Mouse (Mus musculus) embryonic facial prominence, embryonic 14.5 days (tissue): ENCODE measurements at regions not wholly inside any gene's neighbourhood (a gene's known extent, or its start where the extent isn't known, plus 50 kb on each side); places are given as distances from the start of the nearest gene placed in this dataset.

ENCODE experiments used
- ATAC-seq: fragments of 200-750 bp; cut with Nextera tagmentation; 2 replicates; pipeline ENCODE4 v1.8.0; 2017; ENCODE audit warnings: low read depth, moderate number of reproducible peaks, moderate TSS enrichment
- DNase-seq: peaks from one replicate; pipeline ENCODE4 v3.0.0-alpha.2; 2015; ENCODE audit warnings: low spot score
- H3K27ac ChIP-seq: fragments of 300-500 bp; sonication (generic); replicated peaks from 2 replicates; pipeline ENCODE4 v1.5.1; 2014; ENCODE audit warnings: low read depth, mild to moderate bottlenecking, low read length, moderate library complexity
- H3K27me3 ChIP-seq: fragments of 300-500 bp; sonication (generic); replicated peaks from 2 replicates; pipeline ENCODE4 v1.6.1; 2014; ENCODE audit warnings: low read length; ENCODE audit not compliant: control insufficient read depth, insufficient read depth
- H3K36me3 ChIP-seq: fragments of 300-500 bp; sonication (generic); 2 replicates; pipeline ENCODE4 v1.6.1; 2014; ENCODE audit warnings: low read length, mixed read lengths; ENCODE audit not compliant: control insufficient read depth, insufficient read depth
- H3K4me1 ChIP-seq: fragments of 300-500 bp; sonication (generic); 2 replicates; pipeline ENCODE4 v1.6.1; 2014; ENCODE audit warnings: antibody characterized with exemption, low read length; ENCODE audit not compliant: control insufficient read depth, insufficient read depth
- H3K4me2 ChIP-seq: fragments of 300-500 bp; sonication (generic); 2 replicates; pipeline ENCODE4 v1.6.1; 2014; ENCODE audit warnings: low read depth, mild to moderate bottlenecking, low read length, moderate library complexity, mixed read lengths
- H3K4me3 ChIP-seq: fragments of 300-500 bp; sonication (generic); 2 replicates; pipeline ENCODE4 v1.5.1; 2014; ENCODE audit warnings: low read depth, mild to moderate bottlenecking, low read length
- H3K9ac ChIP-seq: fragments of 300-500 bp; sonication (generic); 2 replicates; pipeline ENCODE4 v1.6.1; 2014; ENCODE audit warnings: low read depth, mild to moderate bottlenecking, low read length, moderate library complexity, mixed read lengths
- H3K9me3 ChIP-seq: fragments of 300-500 bp; sonication (generic); 2 replicates; pipeline ENCODE4 v1.6.1; 2016; ENCODE audit warnings: low read length; ENCODE audit not compliant: control insufficient read depth
- WGBS: fragments of 180-500 bp; shearing (Covaris S2); extraction: QIAGEN DNeasy Blood & Tissue Kit; methylation state at CpG from one replicate; pipeline ENCODE4 v1.1.7; 2014; 5-methylcytosine and 5-hydroxymethylcytosine counted together

DNA sequence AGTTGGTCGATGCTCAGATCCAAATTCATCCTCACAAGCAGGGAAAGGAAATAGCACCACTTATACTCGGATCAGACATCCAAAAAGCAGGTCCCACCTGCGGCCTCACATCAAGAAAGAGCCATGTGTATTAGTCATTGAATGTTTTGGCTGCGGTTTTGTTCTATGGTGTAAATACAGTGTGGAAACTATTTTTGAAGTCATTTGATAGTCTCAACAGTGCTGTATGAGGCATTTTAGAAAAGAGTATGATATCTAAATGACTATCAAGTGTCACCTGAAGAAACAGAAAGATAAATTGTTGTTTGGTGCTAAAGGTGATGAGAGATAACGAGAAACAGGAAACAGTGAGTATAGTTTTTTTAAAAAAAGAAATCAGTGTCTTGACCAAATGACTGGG, 74.7 kb downstream of the Cep44 start:
- Histone ChIP-seq H3K27ac (no peak overlapping the region), H3K27me3 (no peaks in the 10 kb centered on the region), H3K4me1 (no peaks in the 10 kb centered on the region), H3K4me3 (no peak overlapping the region), H3K4me2 (no peak overlapping the region), H3K36me3 (no peaks in the 10 kb centered on the region), H3K9ac (no peak overlapping the region), H3K9me3 (no peaks in the 10 kb centered on the region)
- no peak for ATAC-seq
- 76% methylated on average over 5 of the region's 5 CpGs for WGBS
- no peak for DNase-seq

DNA sequence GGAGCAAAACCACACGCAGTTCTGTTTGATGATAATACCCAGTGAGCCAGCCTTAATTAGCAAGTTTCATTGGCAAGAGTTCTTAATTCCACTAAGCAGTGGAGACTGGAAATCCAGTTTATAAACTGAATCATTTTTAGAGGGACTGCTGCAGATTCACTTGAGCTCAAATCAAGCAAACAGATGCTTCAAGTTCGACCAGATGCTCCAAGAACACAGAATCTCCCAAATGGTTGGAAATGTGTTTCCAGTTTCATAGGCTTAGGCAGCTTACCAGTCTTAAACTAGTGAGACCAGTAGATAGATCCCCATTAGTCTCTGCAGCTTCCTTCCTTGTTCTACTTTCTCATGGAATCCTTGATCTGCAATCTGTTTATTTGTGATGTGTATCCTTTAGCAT, 75.7 kb downstream of the Cep44 start:
- H3K4me1 ChIP-seq: no peaks in the 10 kb centered on the region
- 61% methylated on average over 2 of the region's 2 CpGs for WGBS
- DNase-seq (peak; percentile 5), ATAC-seq (no peak)
- no peaks in the 10 kb centered on the region for H3K36me3 ChIP-seq
- H3K9me3 ChIP-seq: no peaks in the 10 kb centered on the region
- no peaks in the 10 kb centered on the region for H3K27me3 ChIP-seq
- no peak overlapping the region for H3K4me3 ChIP-seq
- H3K9ac ChIP-seq: no peak overlapping the region
- no peak overlapping the region for H3K4me2 ChIP-seq
- no peak overlapping the region for H3K27ac ChIP-seq

DNA sequence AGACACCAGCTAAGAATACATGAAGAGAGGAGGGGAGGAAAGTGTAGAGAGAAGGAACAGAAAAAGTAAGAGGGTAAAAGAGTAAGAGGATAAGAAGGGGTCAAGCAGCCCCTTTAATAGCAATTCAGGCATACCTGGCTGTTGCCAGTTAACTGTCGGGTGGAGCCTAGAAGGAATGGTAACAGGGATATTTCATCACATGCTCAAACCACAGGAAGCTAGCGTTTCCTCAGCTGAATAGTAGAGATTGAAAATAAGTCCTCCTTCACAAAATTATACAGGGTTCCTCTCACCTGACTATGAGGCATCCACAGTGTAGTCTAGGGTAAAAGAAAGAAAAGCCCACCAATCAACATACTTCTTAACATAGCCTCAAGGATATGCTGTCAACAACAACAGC, 76.5 kb downstream of the Cep44 start:
- H3K9ac ChIP-seq: no peak overlapping the region
- no peak overlapping the region for H3K4me3 ChIP-seq
- H3K4me1 ChIP-seq: no peaks in the 10 kb centered on the region
- WGBS: 67% methylated on average over 2 of the region's 2 CpGs
- DNase-seq (no peak), ATAC-seq (no peak)
- H3K27ac ChIP-seq: no peak overlapping the region
- no peaks in the 10 kb centered on the region for H3K27me3 ChIP-seq
- no peak overlapping the region for H3K4me2 ChIP-seq
- H3K9me3 ChIP-seq: no peaks in the 10 kb centered on the region
- no peaks in the 10 kb centered on the region for H3K36me3 ChIP-seq

DNA sequence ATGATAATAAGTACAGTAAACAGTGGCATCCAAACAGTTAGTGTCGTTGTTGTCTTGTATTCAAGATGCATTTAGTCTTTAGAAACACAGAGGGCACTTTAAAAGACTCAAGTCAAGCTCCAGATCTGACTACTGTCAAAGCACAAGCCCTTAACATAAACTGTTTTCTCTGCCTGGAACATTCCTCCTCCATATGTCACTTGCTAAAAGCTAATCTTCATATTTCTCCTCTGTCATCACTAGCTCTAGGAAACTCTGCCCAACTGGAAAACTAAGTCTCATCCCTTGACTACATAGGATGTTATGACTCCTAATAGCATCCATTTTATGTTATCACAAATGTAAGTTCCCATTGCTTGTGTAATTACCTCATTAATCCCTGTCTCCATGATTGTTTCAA, 85.8 kb downstream of the Cep44 start:
- DNase-seq (no peak), ATAC-seq (no peak)
- Histone ChIP-seq H3K9me3 (no peaks in the 10 kb centered on the region), H3K27ac (no peak overlapping the region), H3K9ac (no peak overlapping the region), H3K36me3 (no peaks in the 10 kb centered on the region), H3K4me3 (no peak overlapping the region), H3K4me1 (no peaks in the 10 kb centered on the region), H3K27me3 (no peaks in the 10 kb centered on the region), H3K4me2 (no peak overlapping the region)
- WGBS: 82% methylated on average over 1 of the region's 1 CpGs

DNA sequence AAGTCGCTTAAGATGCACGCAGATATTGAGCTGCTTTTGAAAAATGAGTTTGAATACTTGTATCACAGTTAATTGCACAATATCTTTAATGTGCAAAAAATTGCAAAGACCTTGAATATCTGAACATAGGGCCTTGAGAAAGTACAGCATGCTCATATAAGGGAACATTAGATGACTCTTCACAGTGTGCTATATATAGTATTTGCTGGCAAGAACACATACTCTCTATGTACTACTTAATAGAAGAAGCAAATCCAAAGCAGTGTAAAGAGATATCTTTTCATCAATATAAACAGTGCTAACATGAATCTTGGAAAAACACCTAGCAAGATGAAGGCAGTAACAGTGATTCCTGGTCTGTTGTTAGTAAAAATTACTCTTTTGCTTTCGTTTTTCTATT, 99.9 kb downstream of the Cep44 start:
- 83% methylated on average over 3 of the region's 3 CpGs for WGBS
- H3K9me3 ChIP-seq: no peaks in the 10 kb centered on the region
- no peaks in the 10 kb centered on the region for H3K4me1 ChIP-seq
- no peaks in the 10 kb centered on the region for H3K27me3 ChIP-seq
- DNase-seq: no peak
- no peak overlapping the region for H3K9ac ChIP-seq
- no peak for ATAC-seq
- H3K27ac ChIP-seq: no peak overlapping the region
- H3K4me3 ChIP-seq: no peak overlapping the region
- no peak overlapping the region for H3K4me2 ChIP-seq
- no peaks in the 10 kb centered on the region for H3K36me3 ChIP-seq

DNA sequence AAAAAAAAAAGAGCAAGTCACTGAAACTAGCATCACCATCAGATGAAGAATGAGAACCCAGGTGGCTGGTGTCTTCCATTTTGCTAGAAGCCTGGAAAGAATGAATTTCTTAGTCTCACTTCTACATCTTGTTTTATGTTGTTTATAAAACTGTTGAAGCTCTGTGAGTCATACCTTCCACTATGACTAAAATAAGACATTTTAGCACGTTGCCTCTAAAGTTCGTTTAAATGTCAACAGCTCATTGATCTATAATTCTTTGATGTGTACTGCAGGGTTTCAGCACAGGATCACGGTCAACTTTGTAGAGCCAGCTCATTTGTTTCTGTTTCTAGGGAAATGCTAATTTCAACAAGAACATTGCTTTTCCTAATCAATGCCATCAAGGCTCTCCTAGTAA, 107.2 kb downstream of the Cep44 start:
- no peak overlapping the region for H3K4me2 ChIP-seq
- H3K9ac ChIP-seq: no peak overlapping the region
- no peak for DNase-seq
- no peaks in the 10 kb centered on the region for H3K36me3 ChIP-seq
- H3K27me3 ChIP-seq: no peaks in the 10 kb centered on the region
- no peak for ATAC-seq
- H3K4me3 ChIP-seq: no peak overlapping the region
- H3K9me3 ChIP-seq: no peaks in the 10 kb centered on the region
- 72% methylated on average over 3 of the region's 3 CpGs for WGBS
- H3K27ac ChIP-seq: no peak overlapping the region
- H3K4me1 ChIP-seq: no peaks in the 10 kb centered on the region

DNA sequence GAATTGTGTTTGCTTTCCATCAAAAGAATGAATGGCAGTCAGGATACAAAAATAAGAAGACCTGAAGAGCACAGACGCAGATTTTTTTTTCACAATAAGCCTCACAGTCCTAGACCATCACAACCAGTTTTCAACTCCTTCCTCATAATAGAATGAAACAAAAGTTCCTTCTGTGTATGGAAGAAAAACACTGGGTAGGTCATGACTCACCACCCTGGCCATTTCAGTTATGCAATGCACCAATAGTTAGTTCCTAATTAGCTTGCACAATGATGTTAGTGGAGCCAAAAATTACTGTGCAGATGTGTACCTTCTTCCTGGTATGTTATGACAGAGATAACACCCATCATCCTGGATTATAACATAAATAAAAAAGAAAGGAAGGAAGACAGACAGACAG, 111.4 kb downstream of the Cep44 start:
- no peaks in the 10 kb centered on the region for H3K9me3 ChIP-seq
- no peak overlapping the region for H3K9ac ChIP-seq
- no peaks in the 10 kb centered on the region for H3K36me3 ChIP-seq
- H3K4me3 ChIP-seq: no peak overlapping the region
- DNase-seq: no peak
- H3K27me3 ChIP-seq: no peaks in the 10 kb centered on the region
- H3K27ac ChIP-seq: no peak overlapping the region
- no peak for ATAC-seq
- no peak overlapping the region for H3K4me2 ChIP-seq
- WGBS: 91% methylated on average over 1 of the region's 1 CpGs
- H3K4me1 ChIP-seq: no peaks in the 10 kb centered on the region

DNA sequence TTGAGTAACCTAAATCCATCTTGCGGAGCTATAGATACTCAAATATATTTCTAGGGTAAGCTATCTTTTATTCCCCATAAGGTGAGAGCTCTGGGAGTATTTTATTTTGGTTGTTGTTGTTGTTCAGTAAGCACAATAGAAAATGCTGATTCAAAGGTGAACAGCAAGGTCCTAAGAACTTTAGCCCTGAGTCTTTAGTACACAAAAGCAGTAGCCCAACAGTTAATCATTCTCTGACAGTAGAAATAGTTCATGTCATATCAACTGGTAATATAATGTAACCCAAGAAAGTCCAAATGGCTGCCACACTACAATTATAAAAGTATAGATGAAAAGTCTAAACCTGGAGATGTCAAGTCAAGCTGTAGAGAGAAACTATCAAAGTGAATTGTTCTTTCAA, 116.0 kb downstream of the Cep44 start:
- Histone ChIP-seq H3K27ac (no peak overlapping the region), H3K27me3 (no peaks in the 10 kb centered on the region), H3K4me2 (no peak overlapping the region), H3K9ac (no peak overlapping the region), H3K36me3 (no peaks in the 10 kb centered on the region), H3K4me1 (no peaks in the 10 kb centered on the region), H3K9me3 (no peaks in the 10 kb centered on the region), H3K4me3 (no peak overlapping the region)
- 100% methylated on average over 1 of the region's 1 CpGs for WGBS
- no peak for ATAC-seq
- no peak for DNase-seq

DNA sequence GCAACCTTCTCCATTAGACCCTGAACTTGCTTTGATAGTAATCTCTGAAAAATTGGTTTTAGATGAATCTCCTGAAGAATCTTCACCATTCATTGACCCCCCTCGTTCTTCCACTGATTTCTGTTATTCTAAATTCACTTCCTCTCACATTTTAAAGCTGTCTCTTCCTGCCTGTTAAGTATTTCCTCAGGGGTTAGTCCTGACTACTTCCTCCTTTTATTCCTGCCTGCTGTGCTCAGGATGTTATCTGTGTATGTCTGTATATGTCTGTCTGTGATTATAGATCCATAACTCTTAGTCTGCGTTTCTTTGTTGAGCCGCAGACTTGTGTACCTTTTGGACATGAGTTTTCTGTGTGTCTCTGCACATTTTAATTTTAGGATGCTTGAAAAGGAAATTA, 117.6 kb downstream of the Hpgd start:
- Histone ChIP-seq H3K36me3 (no peaks in the 10 kb centered on the region), H3K9me3 (no peaks in the 10 kb centered on the region), H3K27ac (no peak overlapping the region), H3K4me2 (no peak overlapping the region), H3K27me3 (no peaks in the 10 kb centered on the region), H3K4me1 (no peaks in the 10 kb centered on the region), H3K9ac (no peak overlapping the region), H3K4me3 (no peak overlapping the region)
- no peak for ATAC-seq
- 67% methylated on average over 3 of the region's 3 CpGs for WGBS
- DNase-seq: no peak
